Mouse (Mus musculus) CH12.LX (cell line): ENCODE measurements around the gene Gm45837.

ENCODE experiments used
- BHLHE40 ChIP-seq: IDR thresholded peaks from 2 replicates; pipeline ENCODE4 v1.6.1; 2011; ENCODE audit warnings: mild to moderate bottlenecking, low read depth, low read length, improper control_type of control experiment
- CHD1 ChIP-seq: IDR thresholded peaks from 2 replicates; pipeline ENCODE4 v1.6.1; 2012; ENCODE audit warnings: low read depth, low read length, improper control_type of control experiment, inconsistent platforms
- CTCF ChIP-seq, 2 experiments: IDR thresholded peaks in 1 of 2; conservative IDR thresholded peaks in 1 of 2; 2 replicates each; pipeline ENCODE4 v1.5.1; 2011 to 2012; ENCODE audit warnings: low read depth in 2 of 2, low read length in 2 of 2, improper control_type of control experiment in 1 of 2, inconsistent platforms in 1 of 2, mild to moderate bottlenecking in 1 of 2, moderate library complexity in 1 of 2
- EP300 ChIP-seq: IDR thresholded peaks from 2 replicates; pipeline ENCODE4 v1.6.1; 2011; ENCODE audit warnings: low read length, improper control_type of control experiment
- MAFK ChIP-seq: IDR thresholded peaks from 2 replicates; pipeline ENCODE4 v1.6.1; 2011; ENCODE audit warnings: low read length, improper control_type of control experiment; ENCODE audit not compliant: insufficient replicate concordance
- MAX ChIP-seq: IDR thresholded peaks from 2 replicates; pipeline ENCODE4 v1.6.1; 2011; ENCODE audit warnings: low read length, improper control_type of control experiment
- POLR2A ChIP-seq: IDR thresholded peaks from 2 replicates; pipeline ENCODE4 v1.6.1; 2011; ENCODE audit warnings: low read depth, mild to moderate bottlenecking, improper control_type of control experiment, low read length
- RAD21 ChIP-seq: IDR thresholded peaks from 2 replicates; pipeline ENCODE4 v1.6.1; 2011; ENCODE audit warnings: low read depth, mild to moderate bottlenecking, low read length, improper control_type of control experiment, moderate library complexity
- SIN3A ChIP-seq: IDR thresholded peaks from 2 replicates; pipeline ENCODE4 v1.6.1; 2012; ENCODE audit warnings: low read length, improper control_type of control experiment, inconsistent platforms
- TBP ChIP-seq: conservative IDR thresholded peaks from 2 replicates; pipeline ENCODE4 v1.6.1; 2011; ENCODE audit warnings: low read depth, low read length, improper control_type of control experiment
- TCF12 ChIP-seq: IDR thresholded peaks from 2 replicates; pipeline ENCODE4 v1.6.1; 2014; ENCODE audit warnings: low read depth, mild to moderate bottlenecking, inconsistent platforms, low read length, improper control_type of control experiment
- USF2 ChIP-seq: conservative IDR thresholded peaks from 2 replicates; pipeline ENCODE4 v1.6.1; 2011; ENCODE audit warnings: low read depth, low read length, improper control_type of control experiment
- ZKSCAN1 ChIP-seq: IDR thresholded peaks from 2 replicates; pipeline ENCODE4 v1.6.1; 2012; ENCODE audit warnings: low read depth, inconsistent platforms, low read length, improper control_type of control experiment, borderline replicate concordance

- TF ChIP-seq CTCF (conservative IDR thresholded peaks at IDR 0.05 in 1 of 2, IDR thresholded peaks at IDR 0.05 in 1 of 2; ENCODE audit: low read depth in 2 of 2, low read length in 2 of 2) (no peak), POLR2A (peak; percentile 36; the same call in 1 of the 2 replicates), MAX (no peak), TBP (no peak), TCF12 (no peak), SIN3A (no peak), BHLHE40 (no peak), EP300 (no peak), USF2 (no peak), CHD1 (no peak), MAFK (no peak), ZKSCAN1 (no peak), RAD21 (no peak)
Observed at GRCm38 (mm10) chr7:101504507-101504906, 93.8 kb downstream of the Gm45837 start.
